Mouse (Mus musculus): ENCODE measurements around the gene Rab13. TPM values are rescaled to one million over a fixed set of nuclear protein-coding genes. Genes with fewer than 3 reads are reported as not detected.

Gene Rab13
- 21.7 TPM for polyA plus RNA-seq (2014; fragmentation: Illumina TruSeq; extraction: RNeasy Lipid Tissue Mini Kit (QIAGEN cat#74804); ENCODE audit: low read depth, low replicate concordance)

GRCm38 (mm10) chr3:90213377-90213866, at the start of gene Rab13, which contains the start of gene Rps27:
Rab13 (plus strand) TSS chr3:90213695.
Rps27 (minus strand) TSS chr3:90213651.

GRCm38 (mm10) chr3:90231507-90232333, 18.2 kb downstream of the Rab13 start, which contains the start of gene Jtb:
Jtb (plus strand) TSS chr3:90231597.

GRCm38 (mm10) chr3:90242984-90243775, 29.7 kb downstream of the Rab13 start, which contains the start of gene Creb3l4:
Creb3l4 (minus strand) TSS chr3:90243512.

GRCm38 (mm10) chr3:90247960-90248745, 34.7 kb downstream of the Rab13 start, which contains the start of gene Slc39a1:
Slc39a1 (plus strand) TSS chr3:90248172.

GRCm38 (mm10) chr3:90253653-90254418, 40.3 kb downstream of the Rab13 start, which contains the start of gene Crtc2:
Crtc2 (plus strand) TSS chr3:90254163.

GRCm38 (mm10) chr3:90265034-90265931, 51.8 kb downstream of the Rab13 start, which contains the start of gene Dennd4b:
Dennd4b (plus strand) TSS chr3:90265185.

Other genes with a start within 250 kb of the Rab13 start
- gene Hax1, start 214.9 kb upstream of the Rab13 start, polyA plus RNA-seq (2014; fragmentation: Illumina TruSeq; extraction: RNeasy Lipid Tissue Mini Kit (QIAGEN cat#74804); ENCODE audit: low read depth, low replicate concordance): 74.8 TPM
- gene 4933434E20Rik, start 162.1 kb upstream of the Rab13 start, polyA plus RNA-seq (2014; fragmentation: Illumina TruSeq; extraction: RNeasy Lipid Tissue Mini Kit (QIAGEN cat#74804); ENCODE audit: low read depth, low replicate concordance): 87.0 TPM
- gene Ubap2l, start 161.1 kb upstream of the Rab13 start, polyA plus RNA-seq (2014; fragmentation: Illumina TruSeq; extraction: RNeasy Lipid Tissue Mini Kit (QIAGEN cat#74804); ENCODE audit: low read depth, low replicate concordance): 93.6 TPM
- 218 TPM for gene Tpm3, start 141.0 kb upstream of the Rab13 start, polyA plus RNA-seq (2014; fragmentation: Illumina TruSeq; extraction: RNeasy Lipid Tissue Mini Kit (QIAGEN cat#74804); ENCODE audit: low read depth, low replicate concordance)
- 0.76 TPM for gene Nup210l, start 109.6 kb upstream of the Rab13 start, polyA plus RNA-seq (2014; fragmentation: Illumina TruSeq; extraction: RNeasy Lipid Tissue Mini Kit (QIAGEN cat#74804); ENCODE audit: low read depth, low replicate concordance)
- gene Rps27, start within 50 bp of the Rab13 start, polyA plus RNA-seq (2014; fragmentation: Illumina TruSeq; extraction: RNeasy Lipid Tissue Mini Kit (QIAGEN cat#74804); ENCODE audit: low read depth, low replicate concordance): 3,735 TPM
- gene Jtb, start 17.9 kb downstream of the Rab13 start, polyA plus RNA-seq (2014; fragmentation: Illumina TruSeq; extraction: RNeasy Lipid Tissue Mini Kit (QIAGEN cat#74804); ENCODE audit: low read depth, low replicate concordance): 72.0 TPM
- gene Creb3l4, start 29.8 kb downstream of the Rab13 start, polyA plus RNA-seq (2014; fragmentation: Illumina TruSeq; extraction: RNeasy Lipid Tissue Mini Kit (QIAGEN cat#74804); ENCODE audit: low read depth, low replicate concordance): 4.3 TPM
- gene Slc39a1, start 34.5 kb downstream of the Rab13 start, polyA plus RNA-seq (2014; fragmentation: Illumina TruSeq; extraction: RNeasy Lipid Tissue Mini Kit (QIAGEN cat#74804); ENCODE audit: low read depth, low replicate concordance): 86.1 TPM
- 44.9 TPM for gene Crtc2, start 40.5 kb downstream of the Rab13 start, polyA plus RNA-seq (2014; fragmentation: Illumina TruSeq; extraction: RNeasy Lipid Tissue Mini Kit (QIAGEN cat#74804); ENCODE audit: low read depth, low replicate concordance)
- 8.7 TPM for gene Dennd4b, start 51.5 kb downstream of the Rab13 start, polyA plus RNA-seq (2014; fragmentation: Illumina TruSeq; extraction: RNeasy Lipid Tissue Mini Kit (QIAGEN cat#74804); ENCODE audit: low read depth, low replicate concordance)
- gene Gatad2b, start 79.5 kb downstream of the Rab13 start, polyA plus RNA-seq (2014; fragmentation: Illumina TruSeq; extraction: RNeasy Lipid Tissue Mini Kit (QIAGEN cat#74804); ENCODE audit: low read depth, low replicate concordance): 19.4 TPM
- gene Slc27a3, start 176.2 kb downstream of the Rab13 start, polyA plus RNA-seq (2014; fragmentation: Illumina TruSeq; extraction: RNeasy Lipid Tissue Mini Kit (QIAGEN cat#74804); ENCODE audit: low read depth, low replicate concordance): 5.7 TPM
- gene Ints3, start 219.9 kb downstream of the Rab13 start, polyA plus RNA-seq (2014; fragmentation: Illumina TruSeq; extraction: RNeasy Lipid Tissue Mini Kit (QIAGEN cat#74804); ENCODE audit: low read depth, low replicate concordance): 33.2 TPM